Mouse (Mus musculus): ENCODE data around the gene Kcnh1. TPM values are rescaled to one million over a fixed set of nuclear protein-coding genes. Genes with fewer than 3 reads are reported as not detected.

Gene Kcnh1
- polyA plus RNA-seq, 1 experiment from 2014 or later, result 1.3 TPM

DNA sequence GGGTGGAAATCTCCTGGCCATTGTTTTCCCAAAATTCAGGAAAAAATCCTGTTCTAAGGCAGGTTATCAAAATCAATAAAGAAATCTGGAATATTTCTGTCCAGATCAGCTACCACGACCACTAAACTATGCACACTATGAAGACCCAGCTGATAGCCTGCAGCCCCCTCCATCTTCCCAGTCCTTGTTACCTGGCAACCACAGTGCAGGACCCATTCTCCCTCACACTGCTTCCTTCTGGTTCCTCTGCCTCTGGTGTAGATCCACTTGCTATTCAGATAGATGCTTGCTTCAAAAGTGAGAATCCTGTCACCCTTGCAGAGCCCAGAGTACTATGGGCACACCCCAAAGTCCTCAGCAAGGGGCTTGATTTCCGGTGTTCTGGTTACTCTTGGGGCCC, 351.5 kb downstream of the Kcnh1 start:
- Histone ChIP-seq H3K9me3 (replicated peaks; ENCODE audit: low read length) (no peaks in the 10 kb centered on the region), H3K27ac (no peak overlapping the region), H3K4me1 (replicated peaks; ENCODE audit: insufficient read depth, low read length) (no peaks in the 10 kb centered on the region), H3K4me2 (ENCODE audit: low read length) (no peak overlapping the region), H3K4me3 (replicated peaks; ENCODE audit: low read depth, low read length) (no peak overlapping the region), H3K9ac (ENCODE audit: low read depth, low read length) (no peak overlapping the region), H3K36me3 (ENCODE audit: insufficient read depth, low read length) (no peaks in the 10 kb centered on the region), H3K27me3 (ENCODE audit: insufficient read depth, low read length) (no peaks in the 10 kb centered on the region)
- no peak for TF ChIP-seq CTCF (IDR thresholded peaks at IDR 0.05; ENCODE audit: low read depth)
- no peak for DNase-seq (ENCODE audit: low spot score)
- no peak for ATAC-seq (replicated peaks; ENCODE audit: low FRiP score, low read depth)
- WGBS, result 86% methylated on average over 2 of the region's 2 CpGs

DNA sequence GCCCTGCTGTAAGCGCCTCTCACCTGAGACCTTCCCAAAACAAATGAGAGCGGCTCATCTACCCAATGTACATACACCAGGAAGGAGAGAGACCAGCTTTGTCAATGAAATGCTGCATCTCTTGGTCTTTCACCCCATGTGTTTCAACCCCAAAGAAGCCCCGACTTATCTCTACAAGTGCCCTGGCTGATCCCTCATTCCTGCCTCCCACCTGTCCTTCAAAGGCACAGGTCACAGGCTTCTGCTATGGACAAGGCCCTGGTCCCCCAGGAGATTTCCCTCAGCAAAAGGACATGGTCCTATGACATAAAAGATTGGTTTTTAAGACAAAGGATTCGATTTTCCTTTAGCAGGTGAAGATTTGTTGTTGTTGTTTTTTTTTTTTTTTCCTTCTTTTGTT, 353.1 kb downstream of the Kcnh1 start:
- no peak for TF ChIP-seq CTCF (IDR thresholded peaks at IDR 0.05; ENCODE audit: low read depth)
- 86% methylated on average over 4 of the region's 4 CpGs for WGBS
- Histone ChIP-seq H3K4me2 (ENCODE audit: low read length) (no peak overlapping the region), H3K9ac (ENCODE audit: low read depth, low read length) (no peak overlapping the region), H3K27me3 (ENCODE audit: insufficient read depth, low read length) (no peaks in the 10 kb centered on the region), H3K36me3 (ENCODE audit: insufficient read depth, low read length) (no peaks in the 10 kb centered on the region), H3K4me1 (replicated peaks; ENCODE audit: insufficient read depth, low read length) (no peaks in the 10 kb centered on the region), H3K4me3 (replicated peaks; ENCODE audit: low read depth, low read length) (no peak overlapping the region), H3K27ac (no peak overlapping the region), H3K9me3 (replicated peaks; ENCODE audit: low read length) (no peaks in the 10 kb centered on the region)
- DNase-seq (ENCODE audit: low spot score), result no peak
- no peak for ATAC-seq (replicated peaks; ENCODE audit: low FRiP score, low read depth)

DNA sequence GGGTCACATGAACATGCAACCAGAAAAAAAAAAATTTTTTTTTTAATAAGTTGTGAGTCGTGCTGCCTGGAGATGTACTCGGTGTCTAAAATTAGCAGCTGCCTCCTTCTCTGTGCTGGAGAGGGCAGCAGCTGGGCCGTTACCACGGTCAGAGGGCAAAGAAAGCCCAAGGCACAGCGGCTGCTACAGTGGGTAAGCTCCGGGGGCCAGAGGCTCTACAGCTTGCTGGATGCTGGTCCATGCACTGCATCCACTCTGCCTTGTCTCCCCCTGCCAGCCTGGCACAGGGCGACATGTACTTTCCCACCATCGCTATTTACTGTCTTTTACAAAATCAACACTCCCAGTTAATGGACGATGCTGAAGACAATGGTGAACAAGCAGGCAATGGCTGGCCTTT, 353.5 kb downstream of the Kcnh1 start:
- no peak overlapping the region for H3K27ac ChIP-seq
- no peaks in the 10 kb centered on the region for H3K36me3 ChIP-seq (ENCODE audit: insufficient read depth, low read length)
- no peak overlapping the region for H3K4me3 ChIP-seq (replicated peaks; ENCODE audit: low read depth, low read length)
- 61% methylated on average over 9 of the region's 9 CpGs for whole genome bisulfite sequencing
- no peak overlapping the region for H3K9ac ChIP-seq (ENCODE audit: low read depth, low read length)
- H3K4me1 ChIP-seq (replicated peaks; ENCODE audit: insufficient read depth, low read length), result no peaks in the 10 kb centered on the region
- no peak for DNase-seq (ENCODE audit: low spot score)
- ATAC-seq (replicated peaks; ENCODE audit: low FRiP score, low read depth), result no peak
- H3K27me3 ChIP-seq (ENCODE audit: insufficient read depth, low read length), result no peaks in the 10 kb centered on the region
- no peak for TF ChIP-seq CTCF (IDR thresholded peaks at IDR 0.05; ENCODE audit: low read depth)
- no peak overlapping the region for H3K4me2 ChIP-seq (ENCODE audit: low read length)
- H3K9me3 ChIP-seq (replicated peaks; ENCODE audit: low read length), result no peaks in the 10 kb centered on the region

DNA sequence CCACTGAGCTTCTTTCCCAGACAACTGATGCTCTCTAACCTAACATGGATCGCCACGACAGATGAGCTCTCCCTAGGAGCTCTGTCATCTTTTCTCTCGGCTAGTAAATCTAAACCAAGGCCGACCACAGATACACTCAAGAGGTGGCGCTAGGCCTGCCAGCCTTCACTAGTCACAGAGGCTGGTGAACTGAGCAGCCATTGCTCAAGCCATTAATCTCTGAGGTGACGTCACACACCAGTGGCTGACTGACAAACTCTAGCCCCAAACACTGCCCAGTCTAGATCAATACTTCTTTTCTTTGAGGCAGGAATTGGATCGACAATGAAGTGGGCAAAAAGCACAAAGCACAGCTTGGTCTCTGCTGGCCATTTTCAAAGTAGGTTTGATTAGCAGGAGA, 354.3 kb downstream of the Kcnh1 start:
- Histone ChIP-seq H3K27ac (no peak overlapping the region), H3K4me2 (ENCODE audit: low read length) (no peak overlapping the region), H3K36me3 (ENCODE audit: insufficient read depth, low read length) (no peaks in the 10 kb centered on the region), H3K4me3 (replicated peaks; ENCODE audit: low read depth, low read length) (no peak overlapping the region), H3K27me3 (ENCODE audit: insufficient read depth, low read length) (no peaks in the 10 kb centered on the region), H3K4me1 (replicated peaks; ENCODE audit: insufficient read depth, low read length) (no peaks in the 10 kb centered on the region), H3K9ac (ENCODE audit: low read depth, low read length) (no peak overlapping the region), H3K9me3 (replicated peaks; ENCODE audit: low read length) (no peaks in the 10 kb centered on the region)
- no peak for DNase-seq (ENCODE audit: low spot score)
- ATAC-seq (replicated peaks; ENCODE audit: low FRiP score, low read depth), result no peak
- 68% methylated on average over 7 of the region's 7 CpGs for WGBS
- TF ChIP-seq CTCF (IDR thresholded peaks at IDR 0.05; ENCODE audit: low read depth), result no peak

DNA sequence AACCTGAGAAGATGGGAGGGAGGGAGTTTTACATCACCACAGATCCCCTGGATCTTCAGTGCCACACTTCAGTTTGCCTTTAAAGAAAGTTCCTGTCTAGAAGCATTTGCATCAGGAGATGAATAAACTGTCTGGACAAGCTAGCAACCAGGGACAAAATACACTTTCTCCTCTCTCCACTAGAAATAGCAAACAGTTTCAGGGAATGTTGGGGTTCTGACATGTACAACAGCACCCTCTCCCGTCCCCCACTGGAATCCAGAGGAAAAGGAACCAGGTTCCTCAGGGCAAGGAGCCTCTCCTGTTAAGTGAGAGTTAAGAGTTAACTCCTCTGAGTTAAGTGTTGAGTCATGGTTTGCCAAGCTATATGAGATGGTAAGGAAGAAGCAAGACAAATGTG, 356.3 kb downstream of the Kcnh1 start:
- peak; percentile 65 for DNase-seq (ENCODE audit: low spot score)
- 33% methylated on average over 1 of the region's 1 CpGs for WGBS
- TF ChIP-seq CTCF (IDR thresholded peaks at IDR 0.05; ENCODE audit: low read depth), result peak; percentile 68
- Histone ChIP-seq H3K27me3 (ENCODE audit: insufficient read depth, low read length) (no peaks in the 10 kb centered on the region), H3K4me1 (replicated peaks; ENCODE audit: insufficient read depth, low read length) (no peaks in the 10 kb centered on the region), H3K36me3 (ENCODE audit: insufficient read depth, low read length) (no peaks in the 10 kb centered on the region), H3K9me3 (replicated peaks; ENCODE audit: low read length) (no peaks in the 10 kb centered on the region), H3K4me2 (ENCODE audit: low read length) (no peak overlapping the region), H3K4me3 (replicated peaks; ENCODE audit: low read depth, low read length) (no peak overlapping the region), H3K27ac (no peak overlapping the region), H3K9ac (ENCODE audit: low read depth, low read length) (no peak overlapping the region)
- no peak for ATAC-seq (replicated peaks; ENCODE audit: low FRiP score, low read depth)

DNA sequence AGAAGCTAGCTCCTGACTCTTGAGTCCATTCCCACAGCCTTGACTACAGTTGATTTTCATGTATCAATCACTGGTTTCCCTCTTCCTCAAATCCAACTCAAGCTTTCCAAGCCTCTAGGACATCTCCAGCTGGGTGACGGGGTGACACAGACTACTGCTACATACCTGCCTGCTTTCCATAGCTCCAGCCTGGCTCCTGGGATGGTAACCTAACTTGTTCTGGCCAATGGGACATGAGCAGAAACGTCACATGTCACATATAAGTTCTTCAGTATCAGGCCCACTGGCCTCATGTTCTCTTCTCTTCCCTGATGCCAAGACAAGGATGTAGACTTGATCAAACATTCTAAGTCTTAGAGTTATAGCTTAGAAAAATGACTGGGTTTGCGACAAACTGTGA, 360.0 kb downstream of the Kcnh1 start:
- no peak overlapping the region for H3K27ac ChIP-seq
- no peak overlapping the region for H3K4me3 ChIP-seq (replicated peaks; ENCODE audit: low read depth, low read length)
- DNase-seq (ENCODE audit: low spot score) (no peak), ATAC-seq (replicated peaks; ENCODE audit: low FRiP score, low read depth) (no peak)
- TF ChIP-seq CTCF (IDR thresholded peaks at IDR 0.05; ENCODE audit: low read depth), result no peak
- H3K9me3 ChIP-seq (replicated peaks; ENCODE audit: low read length), result no peaks in the 10 kb centered on the region
- H3K9ac ChIP-seq (ENCODE audit: low read depth, low read length), result no peak overlapping the region
- 90% methylated on average over 3 of the region's 3 CpGs for WGBS
- H3K4me2 ChIP-seq (ENCODE audit: low read length), result no peak overlapping the region
- no peaks in the 10 kb centered on the region for H3K27me3 ChIP-seq (ENCODE audit: insufficient read depth, low read length)
- H3K36me3 ChIP-seq (ENCODE audit: insufficient read depth, low read length), result no peaks in the 10 kb centered on the region
- no peaks in the 10 kb centered on the region for H3K4me1 ChIP-seq (replicated peaks; ENCODE audit: insufficient read depth, low read length)

DNA sequence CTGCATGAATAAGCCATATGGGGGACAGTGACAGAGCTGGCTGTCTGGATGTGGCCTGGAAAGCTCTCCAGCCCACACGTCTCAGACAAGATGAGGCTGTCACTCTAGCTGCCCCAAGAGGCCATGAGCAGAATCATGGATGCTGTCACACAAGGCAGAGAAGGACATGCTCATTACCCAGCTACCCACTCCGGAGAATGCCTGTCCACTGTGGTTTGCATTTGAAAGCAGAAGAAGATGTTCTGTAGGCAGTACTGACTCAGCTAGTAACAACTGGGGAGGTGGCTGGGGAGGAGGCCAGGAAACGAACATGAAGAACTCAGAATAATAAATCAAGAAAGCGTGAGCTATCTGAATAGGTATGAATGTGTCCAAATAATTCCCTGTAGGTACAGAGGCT, 364.9 kb downstream of the Kcnh1 start:
- H3K4me2 ChIP-seq (ENCODE audit: low read length), result no peak overlapping the region

More for the DNA sequence above, 364.9 kb downstream of the Kcnh1 start:
- Histone ChIP-seq H3K4me1 (replicated peaks; ENCODE audit: insufficient read depth, low read length) (no peaks in the 10 kb centered on the region), H3K27me3 (ENCODE audit: insufficient read depth, low read length) (no peaks in the 10 kb centered on the region), H3K9me3 (replicated peaks; ENCODE audit: low read length) (no peaks in the 10 kb centered on the region), H3K4me3 (replicated peaks; ENCODE audit: low read depth, low read length) (no peak overlapping the region), H3K36me3 (ENCODE audit: insufficient read depth, low read length) (no peaks in the 10 kb centered on the region), H3K27ac (no peak overlapping the region), H3K9ac (ENCODE audit: low read depth, low read length) (no peak overlapping the region)
- TF ChIP-seq CTCF (IDR thresholded peaks at IDR 0.05; ENCODE audit: low read depth), result no peak
- no peak for DNase-seq (ENCODE audit: low spot score)
- no peak for ATAC-seq (replicated peaks; ENCODE audit: low FRiP score, low read depth)
- 59% methylated on average over 4 of the region's 4 CpGs for WGBS

Data from kidney, postnatal 0 days (tissue).